Mouse (Mus musculus) olfactory bulb, adult 2 months (tissue): ENCODE measurements around the gene Fbxl4. TPM values are rescaled to one million over a fixed set of nuclear protein-coding genes. Genes with fewer than 3 reads are reported as not detected.

Experiments used
- H3K27ac ChIP-seq: fragments of 200-500 bp; 2 replicates; pipeline ENCODE4 v1.5.1; 2012; ENCODE audit warnings: low read depth, low read length; ENCODE audit not compliant: insufficient read depth
- H3K4me1 ChIP-seq: fragments of 200-500 bp; 2 replicates; pipeline ENCODE4 v1.6.1; 2012; ENCODE audit warnings: low read length; ENCODE audit not compliant: control insufficient read depth, insufficient read depth
- H3K4me3 ChIP-seq: fragments of 200-500 bp; 2 replicates; pipeline ENCODE4 v1.5.1; 2012; ENCODE audit warnings: mild to moderate bottlenecking, low read depth, low read length, moderate library complexity; ENCODE audit not compliant: insufficient read depth
- CTCF ChIP-seq: fragments of 200-500 bp; IDR thresholded peaks from 2 replicates; pipeline ENCODE4 v1.5.1; 2012; ENCODE audit warnings: low read depth, mild to moderate bottlenecking, low read length, moderate library complexity; ENCODE audit not compliant: insufficient read depth
- POLR2A ChIP-seq: fragments of 200-500 bp; IDR thresholded peaks from 2 replicates; pipeline ENCODE4 v1.6.1; 2012; ENCODE audit warnings: mild to moderate bottlenecking, low read depth, low read length, moderate library complexity; ENCODE audit not compliant: insufficient read depth
- WGBS: fragments of 180-500 bp; shearing (Covaris S2); methylation state at CpG from one replicate; pipeline ENCODE4 v1.1.7; 2018; 5-methylcytosine and 5-hydroxymethylcytosine counted together
- polyA plus RNA-seq: library from polyadenylated mRNA; stranded (reverse); fragments of >200 nt; gene quantifications from 2 replicates; pipeline ENCODE4 v1.2.4, GENCODE M21; 2012; ENCODE audit warnings: low replicate concordance; ENCODE audit not compliant: missing spikeins, insufficient read depth, insufficient read length

Gene Fbxl4
- polyA plus RNA-seq, 1 experiment: not detected

DNA sequence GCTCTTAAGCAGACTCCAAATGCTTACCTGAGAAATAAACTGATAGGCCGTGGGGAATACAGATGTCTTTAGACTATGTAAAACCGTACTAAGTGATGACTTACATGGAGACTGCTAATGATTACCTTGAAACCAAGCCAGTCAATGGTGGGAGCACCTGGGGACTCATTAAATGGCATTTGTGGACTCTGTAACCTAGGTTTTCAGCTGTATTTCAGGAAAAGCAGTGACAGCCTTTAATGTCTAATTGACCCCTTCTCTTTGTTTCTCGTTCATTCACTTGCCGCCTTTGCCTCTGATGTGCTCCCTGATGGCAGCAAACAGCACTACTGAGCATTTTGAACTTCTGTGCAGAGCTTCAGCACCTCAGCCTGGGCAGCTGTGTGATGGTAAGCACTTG, 65.1 kb downstream of the Fbxl4 start:
- H3K4me1 ChIP-seq: no peaks in the 10 kb centered on the region
- H3K4me3 ChIP-seq: no peak overlapping the region
- H3K27ac ChIP-seq: no peak overlapping the region
- WGBS: 70% methylated on average over 4 of the region's 4 CpGs
- TF ChIP-seq CTCF (no peak), POLR2A (no peak)

DNA sequence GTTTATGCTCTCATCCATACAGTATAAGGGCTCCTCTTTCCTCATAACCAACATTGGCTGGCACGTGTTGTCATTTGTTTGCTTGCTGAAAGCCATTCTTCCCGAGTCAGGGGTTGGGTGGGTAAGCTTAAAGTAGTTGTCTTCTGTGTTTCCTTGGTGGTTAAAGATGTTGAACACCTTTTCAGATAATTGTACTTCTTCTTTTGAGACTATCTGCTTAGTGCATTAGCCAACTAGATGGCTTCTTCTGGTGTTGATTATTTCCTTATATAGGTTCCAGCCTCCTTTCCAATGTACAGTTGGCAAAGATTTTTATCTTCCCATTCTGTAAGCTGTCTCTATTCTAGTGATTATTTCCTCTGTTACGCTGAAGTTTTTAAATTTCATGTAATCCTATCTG, 70.8 kb downstream of the Fbxl4 start:
- no peak overlapping the region for H3K4me3 ChIP-seq
- TF ChIP-seq POLR2A: no peak
- TF ChIP-seq CTCF: no peak
- WGBS: 90% methylated on average over 3 of the region's 3 CpGs
- no peaks in the 10 kb centered on the region for H3K4me1 ChIP-seq
- H3K27ac ChIP-seq: no peak overlapping the region

DNA sequence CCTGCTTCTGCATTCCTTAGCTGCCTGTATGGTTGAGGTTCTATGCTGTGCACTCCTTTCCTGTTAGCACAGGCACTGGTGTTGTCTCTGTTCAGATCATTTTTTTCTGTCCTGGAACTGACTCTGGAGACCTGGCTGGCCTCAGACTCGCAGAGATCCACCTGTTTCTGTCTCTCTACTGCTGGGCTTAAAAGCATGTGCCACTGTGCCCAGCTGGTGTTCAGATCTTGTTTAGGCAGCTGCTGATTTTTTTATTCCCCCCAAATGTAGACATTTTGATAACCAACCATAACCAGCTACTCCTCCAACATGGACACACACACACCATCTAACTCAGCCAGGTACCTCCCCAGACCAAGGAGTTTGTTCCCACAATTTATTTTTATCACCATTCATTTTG, 112.2 kb downstream of the Fbxl4 start:
- no peak overlapping the region for H3K27ac ChIP-seq
- 86% methylated on average over 1 of the region's 1 CpGs for WGBS
- H3K4me1 ChIP-seq: no peaks in the 10 kb centered on the region
- TF ChIP-seq CTCF (no peak), POLR2A (no peak)
- H3K4me3 ChIP-seq: no peak overlapping the region

DNA sequence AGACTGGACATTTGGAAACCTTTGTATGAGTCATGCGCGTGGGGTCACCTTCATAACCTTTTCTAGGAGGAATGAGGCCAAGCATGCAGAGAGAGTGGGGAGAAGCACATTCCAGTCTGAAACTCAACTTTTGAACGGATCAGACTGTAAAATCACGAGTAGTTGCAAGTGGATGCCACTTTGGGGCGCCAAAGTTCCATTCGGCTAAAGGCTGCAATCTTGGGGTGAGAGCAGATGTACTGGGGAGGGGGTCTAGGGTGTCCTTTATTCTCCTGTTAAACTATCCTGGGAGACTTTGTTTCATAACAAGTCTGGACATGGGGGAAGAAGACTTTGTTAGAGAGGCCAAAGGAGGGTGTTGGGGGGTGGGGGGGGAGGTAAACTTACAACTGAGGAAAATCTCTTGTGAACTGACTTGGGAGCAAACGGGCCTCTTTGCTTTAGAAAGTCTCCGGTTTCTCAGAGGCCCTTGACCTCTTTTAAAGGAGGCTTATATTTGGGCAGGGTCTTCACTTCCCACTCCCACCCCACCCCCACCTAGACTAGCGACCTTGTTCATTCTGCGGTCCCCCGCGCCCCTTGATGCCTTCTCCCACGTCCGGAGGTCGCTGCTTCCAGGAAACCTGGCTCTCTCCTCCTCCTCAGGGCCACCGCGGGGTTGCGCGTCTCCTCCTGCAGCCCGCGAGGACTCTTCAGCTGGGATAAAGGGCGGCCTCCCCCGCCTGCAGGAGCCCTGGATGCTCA, 119.8 kb downstream of the Fbxl4 start:
- peaks cover 10% of the 10 kb centered on the region for H3K4me1 ChIP-seq
- H3K4me3 ChIP-seq: peak overlapping the region; percentile 52
- under 1% methylated on average over 23 of the region's 23 CpGs for WGBS
- no peak for TF ChIP-seq POLR2A
- peak; percentile 61; the same call in 1 of the 2 replicates for TF ChIP-seq CTCF
- no peak overlapping the region for H3K27ac ChIP-seq

DNA sequence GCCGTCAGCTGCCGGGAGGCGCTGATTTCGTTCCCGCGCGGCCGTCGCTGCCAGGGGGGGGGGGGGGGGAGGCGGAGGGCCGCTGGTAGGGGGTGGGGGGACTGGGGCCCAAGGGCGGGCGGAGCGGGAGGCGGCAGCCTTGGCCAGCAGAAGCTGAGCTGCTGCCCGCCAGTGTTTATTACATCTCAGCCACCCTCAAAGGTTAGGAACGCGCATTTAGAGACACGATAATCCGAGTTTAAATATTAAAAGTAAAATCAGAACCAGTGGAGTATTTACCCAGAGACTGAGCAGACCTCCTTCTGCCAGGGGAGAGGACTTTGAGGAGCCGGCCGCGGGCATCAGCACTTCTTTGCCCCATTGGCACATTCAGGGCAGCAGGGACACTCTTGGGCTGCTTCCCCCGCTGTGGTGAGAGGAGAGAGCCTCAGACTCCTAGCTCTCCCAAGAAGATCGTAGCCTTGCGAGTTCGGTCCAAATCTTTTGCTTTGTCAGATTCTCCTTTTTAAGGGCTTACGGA, 120.4 kb downstream of the Fbxl4 start:
- 0 out of 2 replicates have a peak overlapping the region, but pooled peaks have one; percentile 34 for H3K27ac ChIP-seq
- TF ChIP-seq POLR2A (no peak), CTCF (no peak)
- H3K4me3 ChIP-seq: peak overlapping the region; percentile 52
- 8% methylated on average over 25 of the region's 28 CpGs for WGBS
- H3K4me1 ChIP-seq: peaks cover 10% of the 10 kb centered on the region

DNA sequence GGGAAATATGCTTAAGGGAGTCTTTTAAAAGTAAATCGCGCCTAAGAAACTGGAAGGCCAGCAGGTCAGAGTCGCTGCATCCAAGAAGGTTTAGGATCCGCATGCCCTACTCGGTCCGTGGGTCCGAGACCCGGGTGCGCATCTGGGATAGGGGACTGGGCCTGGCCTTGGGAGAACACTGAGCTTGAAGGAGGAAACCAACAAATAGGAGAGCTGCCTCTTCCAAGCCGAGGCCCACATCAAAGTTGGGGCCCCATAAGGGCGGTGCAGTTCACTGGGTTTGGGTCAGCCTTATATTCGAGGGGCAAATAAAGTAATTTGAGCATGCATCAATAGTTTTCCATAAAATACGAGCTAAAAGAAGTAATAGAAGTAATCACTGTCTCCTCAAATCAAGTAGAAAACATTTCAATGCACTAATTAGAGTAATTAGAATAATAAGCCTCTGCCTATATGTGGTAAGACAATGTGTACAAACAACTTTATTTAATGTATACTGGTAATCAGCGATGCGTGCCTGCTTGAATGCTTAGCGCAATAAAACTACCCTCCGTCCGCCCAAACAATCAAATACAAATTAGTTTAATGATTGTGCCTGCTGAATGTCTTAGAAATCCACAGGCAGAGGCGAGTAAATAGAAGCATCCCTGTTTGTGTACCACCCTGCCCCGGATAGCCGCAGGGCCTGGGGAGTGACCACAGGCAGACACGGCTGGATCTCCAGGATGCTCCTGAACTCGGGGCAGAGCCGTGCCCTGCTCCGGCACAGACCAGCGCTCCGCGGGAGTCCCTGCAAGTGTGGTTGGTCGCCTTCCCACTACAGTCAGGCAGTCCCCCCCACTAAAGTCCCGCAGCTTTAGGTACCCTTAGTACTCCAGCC, 121.4 kb downstream of the Fbxl4 start:
- peaks cover 10% of the 10 kb centered on the region for H3K4me1 ChIP-seq
- TF ChIP-seq POLR2A (no peak), CTCF (no peak)
- 0 out of 2 replicates have a peak overlapping the region, but pooled peaks have one; percentile 12 for H3K27ac ChIP-seq
- peak overlapping the region; percentile 14; the same call in 1 of the 2 replicates for H3K4me3 ChIP-seq
- WGBS: 33% methylated on average over 30 of the region's 30 CpGs

DNA sequence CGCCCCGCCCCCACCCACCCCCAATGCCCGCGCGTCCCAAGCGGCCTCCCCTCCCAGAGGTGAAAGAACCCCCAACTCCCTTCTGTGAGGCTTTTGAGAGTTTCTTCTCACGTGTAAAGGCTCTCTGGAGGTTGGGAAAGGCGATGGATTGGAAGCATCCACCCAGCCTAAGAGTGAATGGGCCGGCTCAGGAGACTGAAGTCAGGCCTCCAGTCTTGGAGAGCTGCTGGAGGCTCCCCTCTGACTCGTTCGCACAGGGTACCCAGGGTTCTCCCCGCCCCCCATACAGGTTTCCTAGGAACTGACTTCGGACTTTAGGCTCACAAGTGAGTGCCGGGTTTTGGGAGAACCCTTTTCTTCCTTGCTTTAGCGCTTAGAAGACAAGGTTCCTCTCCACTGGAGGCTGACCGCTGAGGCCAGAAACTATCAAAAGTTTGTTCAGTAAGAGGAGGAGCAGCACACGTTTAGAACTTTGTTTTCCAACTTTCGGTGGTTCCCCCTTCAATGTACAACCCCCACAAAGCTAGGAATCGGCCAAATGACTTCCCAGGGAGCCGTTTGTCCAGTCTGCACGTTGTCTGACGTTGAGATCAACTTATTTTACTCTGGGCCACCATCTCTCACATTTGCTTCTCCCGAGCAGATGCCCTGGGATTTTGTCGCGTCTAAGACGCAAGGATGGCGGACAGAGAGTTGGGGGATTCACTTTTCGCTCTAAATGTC, 122.2 kb downstream of the Fbxl4 start:
- 39% methylated on average over 28 of the region's 28 CpGs for WGBS
- Histone ChIP-seq H3K4me1 (peaks cover 10% of the 10 kb centered on the region), H3K27ac (no peak overlapping the region), H3K4me3 (peak overlapping the region; percentile 6; the same call in 1 of the 2 replicates)
- TF ChIP-seq POLR2A (no peak), CTCF (no peak)

DNA sequence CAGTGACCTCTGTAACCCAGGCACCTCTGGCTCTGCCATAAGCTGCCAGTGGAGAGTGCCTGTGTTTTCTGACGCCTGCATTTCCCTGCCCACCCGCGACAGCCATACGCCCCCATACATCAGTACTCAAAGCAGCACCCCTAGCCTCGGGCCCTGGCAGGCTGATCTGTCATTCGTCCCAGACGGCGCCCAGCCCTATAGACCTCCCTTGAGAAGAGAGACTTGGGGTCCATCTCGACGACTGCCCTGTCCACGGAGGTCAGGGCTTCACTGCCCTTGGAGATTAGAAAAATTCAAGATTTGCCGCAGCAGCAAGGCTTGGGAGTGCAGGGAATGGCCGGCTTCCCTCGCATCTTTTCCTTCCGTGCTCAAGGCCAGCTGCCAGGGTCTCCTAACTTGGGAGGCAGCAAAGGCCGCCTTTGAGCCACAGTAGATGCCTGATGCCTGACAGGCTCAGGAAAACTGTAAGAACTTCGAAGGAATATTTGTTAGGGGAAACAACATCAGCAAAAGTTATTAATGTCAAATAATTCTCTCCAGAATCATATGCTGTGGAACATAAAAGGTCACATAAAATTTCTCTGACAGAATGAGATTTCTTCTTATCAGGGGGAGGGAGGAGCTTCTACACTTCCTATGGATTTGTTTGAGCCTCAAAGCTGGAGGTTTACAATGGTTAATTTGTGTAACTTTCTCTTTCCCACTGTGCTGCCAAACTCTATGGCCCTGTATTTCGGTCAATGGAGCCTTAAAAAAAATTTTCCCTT, 122.9 kb downstream of the Fbxl4 start:
- H3K4me3 ChIP-seq: no peak overlapping the region
- WGBS: 48% methylated on average over 18 of the region's 18 CpGs
- no peak overlapping the region for H3K27ac ChIP-seq

DNA sequence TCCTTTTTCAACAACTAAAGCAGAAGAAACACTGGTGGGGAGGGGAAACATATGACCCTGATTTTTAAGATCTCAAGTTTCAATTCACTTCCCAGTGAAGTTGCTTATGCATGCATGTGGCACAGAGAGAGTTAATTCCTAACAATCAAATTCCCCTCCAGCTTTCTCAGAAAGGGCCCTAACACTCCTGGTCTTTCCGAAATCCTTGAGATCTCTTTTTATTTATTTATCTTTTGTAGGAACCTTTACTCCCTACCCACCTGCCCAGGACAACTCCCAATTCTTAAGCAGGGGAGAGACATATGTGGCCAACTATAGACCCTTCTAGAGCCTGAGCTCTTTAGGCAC, 123.5 kb downstream of the Fbxl4 start:
- Histone ChIP-seq H3K4me3 (no peak overlapping the region), H3K4me1 (peaks cover 10% of the 10 kb centered on the region), H3K27ac (no peak overlapping the region)
- TF ChIP-seq POLR2A (no peak), CTCF (no peak)
- WGBS: 71% methylated on average over 1 of the region's 1 CpGs

More for the DNA sequence above, 122.9 kb downstream of the Fbxl4 start:
- H3K4me1 ChIP-seq: peaks cover 10% of the 10 kb centered on the region
- no peak for TF ChIP-seq POLR2A
- no peak for TF ChIP-seq CTCF
